ENCODE assay signal across 24 mouse cellular contexts in genomic region chr3:46431416-46431815, GRCm38 (mm10). TPM values are rescaled to one million over a fixed set of nuclear protein-coding genes. Genes with fewer than 3 reads are reported as not detected.
DNase-seq lines count a peak whose midpoint lies in the region; ATAC-seq and TF ChIP-seq lines count a peak whose summit lies in the region.
"Had no signal": no experiment of that assay in that cellular context is flagged by ENCODE, and none has a peak within 500 bp of the region (broad histone marks: within the 10 kb centered on the region; RNA-seq: fewer than 3 reads in every experiment).

No protein-coding gene starts in this region.

- no peak overlapping the region for H3K27ac ChIP-seq in forebrain, embryonic 14.5 days (ENCODE audit: low read depth, low read length)
- no peak overlapping the region for H3K27ac ChIP-seq in forebrain, embryonic 10.5 days
- H3K27ac ChIP-seq in forebrain, embryonic 15.5 days (replicated peaks), result no peak overlapping the region
- H3K27ac ChIP-seq in forebrain, postnatal 0 days (ENCODE audit: low read depth, low read length), result no peak overlapping the region
- H3K27ac ChIP-seq in lung, embryonic 14.5 days (ENCODE audit: low read depth), result no peak overlapping the region
- H3K27ac ChIP-seq in lung, embryonic 16.5 days (ENCODE audit: low read length), result no peak overlapping the region

- no peaks in the 10 kb centered on the region for H3K27me3 ChIP-seq in forebrain, embryonic 14.5 days (replicated peaks; ENCODE audit: control insufficient read depth, insufficient read depth, low read length)
- no peaks in the 10 kb centered on the region for H3K27me3 ChIP-seq in forebrain, embryonic 10.5 days (ENCODE audit: poor library complexity, severe bottlenecking)
- H3K27me3 ChIP-seq in forebrain, embryonic 15.5 days, result no peaks in the 10 kb centered on the region
- H3K27me3 ChIP-seq in forebrain, postnatal 0 days (ENCODE audit: insufficient read depth, low read length), result no peaks in the 10 kb centered on the region
- no peaks in the 10 kb centered on the region for H3K27me3 ChIP-seq in lung, embryonic 14.5 days (ENCODE audit: insufficient read depth, low read length)
- no peaks in the 10 kb centered on the region for H3K27me3 ChIP-seq in lung, embryonic 16.5 days (ENCODE audit: control insufficient read depth, insufficient read depth, low read depth, low read length)
- H3K27me3 ChIP-seq: CH12.LX had no signal

- TF ChIP-seq POLR2A in lung, adult 2 months (IDR thresholded peaks at IDR 0.05; ENCODE audit: borderline replicate concordance, extremely low read depth, low read depth, low read length), result no peak

- no peak for TF ChIP-seq CTCF in forebrain, postnatal 0 days (IDR thresholded peaks at IDR 0.05; ENCODE audit: low read depth)
- TF ChIP-seq CTCF in lung, embryonic 14.5 days (IDR thresholded peaks at IDR 0.05; ENCODE audit: low read depth), result no peak
- no peak for TF ChIP-seq CTCF in lung, adult 2 months (IDR thresholded peaks at IDR 0.05; ENCODE audit: insufficient read depth, low read length)

- no peak overlapping the region for H3K9ac ChIP-seq in forebrain, embryonic 14.5 days (ENCODE audit: low read length)
- H3K9ac ChIP-seq in forebrain, embryonic 15.5 days (replicated peaks), result no peak overlapping the region
- no peak overlapping the region for H3K9ac ChIP-seq in forebrain, postnatal 0 days
- H3K9ac ChIP-seq in lung, embryonic 14.5 days, result no peak overlapping the region
- no peak overlapping the region for H3K9ac ChIP-seq in lung, embryonic 16.5 days (ENCODE audit: low read length)

- peak; percentile 17 for DNase-seq in forebrain, embryonic 14.5 days (ENCODE audit: low spot score)
- DNase-seq in forebrain, embryonic 10.5 days (ENCODE audit: extremely low spot score, low spot score), result no peak
- DNase-seq in forebrain, postnatal 0 days, result no peak
- peak; percentile 3 for DNase-seq in lung, embryonic 14.5 days
- no peak for DNase-seq in lung, adult 2 months
- DNase-seq in lung, postnatal 36 days, result no peak
- DNase-seq: adrenal gland, adult 2 months; adrenal gland, adult 8-10 months; adrenal gland, postnatal 10 days; adrenal gland, postnatal 14 days; adrenal gland, postnatal 25 days; adrenal gland, postnatal 36 days; B cell, adult 2 months; cerebellum, adult 11 months; cerebellum, adult 11-12 months had no signal

- no peak for ATAC-seq in forebrain, embryonic 14.5 days
- ATAC-seq in forebrain, embryonic 15.5 days (replicated peaks), result peak; percentile 57; the same call in 1 of the 2 replicates
- ATAC-seq in forebrain, postnatal 0 days, result no peak
- no peak; the same call in 1 of the 2 replicates for ATAC-seq in lung, embryonic 14.5 days (ENCODE audit: insufficient read depth)
- ATAC-seq in lung, embryonic 16.5 days (ENCODE audit: low read depth), result peak; percentile 62
- ATAC-seq: activated CD4-positive, CD25-positive, alpha-beta regulatory T cell, adult 4 months; CD4-positive, CD25-positive, alpha-beta regulatory T cell, adult 4 months; Patski had no signal

- H3K4me1 ChIP-seq in forebrain, embryonic 14.5 days (ENCODE audit: control insufficient read depth, insufficient read depth, low read length), result no peaks in the 10 kb centered on the region
- H3K4me1 ChIP-seq in forebrain, embryonic 10.5 days, result no peaks in the 10 kb centered on the region
- H3K4me1 ChIP-seq in forebrain, embryonic 15.5 days, result no peaks in the 10 kb centered on the region
- no peaks in the 10 kb centered on the region for H3K4me1 ChIP-seq in forebrain, postnatal 0 days (ENCODE audit: insufficient read depth)
- no peaks in the 10 kb centered on the region for H3K4me1 ChIP-seq in lung, embryonic 14.5 days (ENCODE audit: insufficient read depth)
- H3K4me1 ChIP-seq in lung, adult 2 months (ENCODE audit: control insufficient read depth, insufficient read depth, low read length), result no peaks in the 10 kb centered on the region
- H3K4me1 ChIP-seq in lung, embryonic 16.5 days (replicated peaks; ENCODE audit: control insufficient read depth, insufficient read depth, low read length), result no peaks in the 10 kb centered on the region

- H3K4me3 ChIP-seq in forebrain, embryonic 14.5 days (ENCODE audit: low read depth, low read length), result no peak overlapping the region
- H3K4me3 ChIP-seq in forebrain, embryonic 10.5 days, result no peak overlapping the region
- H3K4me3 ChIP-seq in forebrain, embryonic 15.5 days, result no peak overlapping the region
- no peak overlapping the region for H3K4me3 ChIP-seq in forebrain, postnatal 0 days (ENCODE audit: low read depth, low read length)
- no peak overlapping the region for H3K4me3 ChIP-seq in lung, embryonic 14.5 days (ENCODE audit: low read depth, low read length)
- H3K4me3 ChIP-seq in lung, adult 2 months (replicated peaks; ENCODE audit: extremely low read depth, low read depth, low read length), result no peak overlapping the region
- H3K4me3 ChIP-seq in lung, embryonic 16.5 days (ENCODE audit: low read length), result no peak overlapping the region

- H3K4me2 ChIP-seq in forebrain, embryonic 14.5 days (ENCODE audit: low read length), result no peak overlapping the region
- H3K4me2 ChIP-seq in forebrain, embryonic 15.5 days (replicated peaks), result no peak overlapping the region
- H3K4me2 ChIP-seq in forebrain, postnatal 0 days (ENCODE audit: low read depth), result no peak overlapping the region
- H3K4me2 ChIP-seq in lung, embryonic 14.5 days, result no peak overlapping the region
- H3K4me2 ChIP-seq in lung, embryonic 16.5 days (ENCODE audit: low read depth, low read length), result no peak overlapping the region

- no peaks in the 10 kb centered on the region for H3K9me3 ChIP-seq in forebrain, embryonic 14.5 days (replicated peaks; ENCODE audit: control insufficient read depth, low read length)
- no peaks in the 10 kb centered on the region for H3K9me3 ChIP-seq in forebrain, embryonic 10.5 days
- no peaks in the 10 kb centered on the region for H3K9me3 ChIP-seq in forebrain, embryonic 15.5 days
- H3K9me3 ChIP-seq in forebrain, postnatal 0 days (ENCODE audit: low read length), result no peaks in the 10 kb centered on the region
- H3K9me3 ChIP-seq in lung, embryonic 14.5 days (ENCODE audit: low read depth, low read length), result no peaks in the 10 kb centered on the region
- H3K9me3 ChIP-seq in lung, embryonic 16.5 days (ENCODE audit: control insufficient read depth, low read length), result no peaks in the 10 kb centered on the region
- H3K9me3 ChIP-seq: G1E had no signal

- no peaks in the 10 kb centered on the region for H3K36me3 ChIP-seq in forebrain, embryonic 14.5 days (ENCODE audit: control insufficient read depth, insufficient read depth, low read length)
- H3K36me3 ChIP-seq in forebrain, embryonic 10.5 days (replicated peaks), result no peaks in the 10 kb centered on the region
- no peaks in the 10 kb centered on the region for H3K36me3 ChIP-seq in forebrain, embryonic 15.5 days
- H3K36me3 ChIP-seq in forebrain, postnatal 0 days (ENCODE audit: insufficient read depth), result no peaks in the 10 kb centered on the region
- no peaks in the 10 kb centered on the region for H3K36me3 ChIP-seq in lung, embryonic 14.5 days (ENCODE audit: insufficient read depth)
- H3K36me3 ChIP-seq in lung, embryonic 16.5 days (ENCODE audit: control insufficient read depth, insufficient read depth, low read length), result no peaks in the 10 kb centered on the region
- H3K36me3 ChIP-seq: G1E had no signal

RNA-seq across cellular contexts. Expression of gene Pabpc4l, which starts 16.6 kb away (rescaled TPM):
- 2.9 and 3.2 TPM in 2 replicates for polyA plus RNA-seq in forebrain, embryonic 14.5 days (2014; fragmentation: Nextera tagmentation; extraction: Ambion mirVana)
- polyA plus RNA-seq in forebrain, embryonic 10.5 days (2016; fragmentation: Nextera tagmentation; extraction: Ambion mirVana), result 8.3 and 8.6 TPM in 2 replicates
- polyA plus RNA-seq in forebrain, embryonic 15.5 days (2015; fragmentation: Nextera tagmentation; extraction: Ambion mirVana), result 2.7 and 2.9 TPM in 2 replicates
- 0.77 and 1.4 TPM in 2 replicates for total RNA-seq in forebrain, postnatal 0 days (2014; rRNA removed)
- 1.1 and 1.6 TPM in 2 replicates for polyA plus RNA-seq in forebrain, postnatal 0 days (2015; fragmentation: Nextera tagmentation; extraction: Ambion mirVana)
- 15.4 and 15.5 TPM in 2 replicates for polyA plus RNA-seq in lung, embryonic 14.5 days (2014; fragmentation: Nextera tagmentation; extraction: Ambion mirVana)
- polyA plus RNA-seq in lung, adult 2 months (2012; rRNA removed), result 0.12 and 0.35 TPM in 2 replicates
- polyA plus RNA-seq in lung, embryonic 16.5 days (2015; fragmentation: Nextera tagmentation; extraction: Ambion mirVana), result 16.3 and 16.4 TPM in 2 replicates
- total RNA-seq: CH12.LX, MEL had no signal
- polyA plus RNA-seq: activated CD4-positive, CD25-positive, alpha-beta regulatory T cell, adult 4 months; C2C12; G1E; Patski had no signal

Comparison
In these comparisons a context has a peak if more than half of its experiments do, and no peak if none do; other contexts are left out.
1. ATAC-seq: peak in forebrain, embryonic 15.5 days (single experiment) and lung, embryonic 16.5 days (single experiment); none in forebrain, embryonic 14.5 days (single experiment), forebrain, postnatal 0 days (single experiment) and lung, embryonic 14.5 days (single experiment).
2. DNase-seq: peak in forebrain, embryonic 14.5 days (single experiment) and lung, embryonic 14.5 days (single experiment); none in forebrain, embryonic 10.5 days (single experiment), forebrain, postnatal 0 days (single experiment), lung, adult 2 months (single experiment) and lung, postnatal 36 days (single experiment).